Mouse (Mus musculus) Muller cell, postnatal 12 days (primary cell): ENCODE measurements at regions not wholly inside any gene's neighbourhood (a gene's known extent, or its start where the extent isn't known, plus 50 kb on each side); places are given as distances from the start of the nearest gene placed in this dataset.

ENCODE experiments used
- DNase-seq: peaks from one replicate; pipeline ENCODE4 v3.0.0-alpha.2; 2015; ENCODE audit errors: inconsistent ontology term

GRCm38 (mm10) chr9:115680703-115681576 lies 228.3 kb upstream of the Gadl1 start:
- DNase-seq: no peak

DNA sequence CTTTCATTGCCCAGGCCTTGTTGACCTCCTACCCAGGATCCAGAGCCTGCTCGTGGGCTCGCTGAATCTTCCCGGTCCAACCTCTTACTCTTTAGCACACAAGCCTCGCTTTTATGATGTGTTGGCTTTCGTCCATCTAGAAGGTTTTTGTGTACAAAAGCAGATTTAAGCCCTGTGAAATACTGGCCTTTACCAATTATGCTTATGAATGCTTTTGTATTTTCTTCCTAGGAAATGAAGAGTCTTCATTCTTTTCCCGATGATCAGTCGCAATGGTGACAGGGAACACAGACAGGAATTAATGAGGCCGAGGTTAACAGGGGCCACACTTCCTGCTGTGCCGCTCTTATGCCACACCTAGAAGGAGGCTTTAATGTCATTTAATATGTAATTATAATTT lies 227.4 kb upstream of the Gadl1 start:
- peak; percentile 45 for DNase-seq

GRCm38 (mm10) chr9:115683951-115684350 lies 225.3 kb upstream of the Gadl1 start:
- no peak for DNase-seq

DNA sequence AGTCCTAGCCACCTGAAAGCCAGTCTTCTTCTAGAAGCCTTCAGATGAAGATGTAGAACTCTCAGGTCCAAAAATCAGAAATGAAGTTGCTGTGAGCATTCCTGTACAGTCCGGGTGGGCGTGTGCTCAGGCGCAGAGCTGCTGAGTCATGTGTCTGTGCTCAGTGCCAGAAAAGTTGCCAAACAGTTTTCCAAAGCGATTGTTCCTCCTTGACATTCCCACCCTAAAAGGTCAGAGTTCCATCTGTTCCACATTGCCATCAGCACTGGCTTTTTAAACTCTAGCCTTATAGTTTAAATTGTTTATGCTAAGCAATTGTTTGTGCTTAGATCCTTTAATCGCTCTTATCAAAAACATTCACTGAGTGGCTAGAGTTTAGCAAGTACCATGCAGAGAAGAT lies 222.7 kb upstream of the Gadl1 start:
- DNase-seq: no peak

GRCm38 (mm10) chr9:115692837-115693236 lies 216.4 kb upstream of the Gadl1 start:
- no peak for DNase-seq

DNA sequence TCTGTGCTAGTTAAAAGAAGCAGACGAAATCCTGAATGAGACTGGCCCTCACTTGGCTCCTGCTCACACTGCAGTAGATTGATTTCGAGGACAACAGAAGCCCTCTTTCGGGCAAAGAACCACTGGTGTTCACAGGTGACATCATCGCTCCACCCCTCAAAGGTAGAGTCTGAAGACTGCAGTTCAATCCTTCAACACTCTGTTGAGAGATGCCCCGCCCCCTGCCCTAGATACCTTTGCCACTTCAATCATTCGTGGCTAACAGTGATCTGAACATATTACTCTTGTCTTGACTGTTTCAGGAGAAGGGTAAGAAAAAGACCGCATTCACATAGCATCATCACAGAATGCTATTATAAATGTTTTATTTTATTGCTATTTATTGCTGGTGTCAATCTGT lies 205.5 kb upstream of the Gadl1 start:
- DNase-seq: no peak

GRCm38 (mm10) chr9:115704249-115704648 lies 205.0 kb upstream of the Gadl1 start:
- DNase-seq: no peak

DNA sequence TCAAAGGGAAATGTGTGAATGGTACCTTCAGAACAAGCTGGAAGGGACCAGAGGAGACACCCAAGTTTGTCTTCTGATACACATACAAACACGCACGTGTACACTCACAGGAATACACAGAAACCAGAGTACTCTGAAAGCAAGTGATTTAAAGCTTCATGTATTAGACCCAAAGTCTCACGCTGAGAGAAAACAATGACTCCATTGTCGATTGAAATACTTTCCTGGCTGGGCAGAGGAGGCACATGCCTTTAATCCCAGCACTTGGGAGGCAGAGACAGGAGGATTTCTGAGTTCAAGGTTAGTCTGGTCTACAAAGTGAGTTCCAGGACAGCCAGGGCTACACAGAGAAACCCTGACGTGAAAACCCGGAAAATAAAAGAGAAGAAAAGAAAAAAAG lies 203.5 kb upstream of the Gadl1 start:
- no peak for DNase-seq

GRCm38 (mm10) chr9:115708199-115708934 lies 200.9 kb upstream of the Gadl1 start:
- DNase-seq: peak; percentile 46

GRCm38 (mm10) chr9:115710039-115710739 lies 199.1 kb upstream of the Gadl1 start:
- DNase-seq: peak; percentile 69

DNA sequence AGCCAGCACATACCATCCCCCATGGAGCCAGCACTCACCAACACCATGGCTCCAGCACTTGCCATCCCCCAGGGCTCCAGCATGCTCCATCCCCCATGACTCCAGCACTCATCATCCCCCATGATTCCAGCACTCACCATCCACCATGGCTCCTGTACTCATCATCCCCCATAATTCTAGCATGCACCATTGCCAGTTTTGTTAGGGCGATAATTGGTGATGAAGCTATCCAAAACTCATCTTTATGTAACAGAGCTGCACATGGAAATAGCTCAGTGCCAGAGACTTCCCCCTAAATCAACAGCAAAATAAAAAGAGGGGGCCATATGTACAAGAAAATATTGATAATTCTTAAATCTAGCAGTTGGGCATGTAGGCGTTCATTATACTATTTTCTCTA lies 188.9 kb upstream of the Gadl1 start:
- DNase-seq: no peak

- no peak for DNase-seq
Observed at GRCm38 (mm10) chr9:115720841-115721240, 188.4 kb upstream of the Gadl1 start.

- DNase-seq: no peak
Observed at GRCm38 (mm10) chr9:115724063-115724462, 185.2 kb upstream of the Gadl1 start.

DNA sequence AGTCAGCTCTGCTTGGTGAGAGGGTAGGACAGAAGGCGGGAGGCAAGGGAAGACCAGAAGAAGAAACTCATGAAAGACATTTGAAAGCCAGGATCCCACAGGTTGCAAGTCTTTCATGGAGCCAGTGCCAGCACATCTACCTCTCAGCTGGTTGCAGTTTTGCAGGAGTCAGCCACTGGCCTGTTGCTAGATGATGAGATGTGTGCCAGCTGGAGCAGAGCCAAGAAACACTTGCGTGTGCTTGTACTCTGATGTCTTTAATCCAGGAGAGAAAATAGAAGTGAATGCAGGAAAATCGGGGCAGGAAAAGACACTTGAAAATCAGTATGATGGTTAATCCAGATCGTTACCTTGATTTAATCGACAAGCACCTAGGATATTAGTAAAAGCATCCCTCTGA lies 181.9 kb upstream of the Gadl1 start:
- peak; percentile 9 for DNase-seq

GRCm38 (mm10) chr9:115731557-115731956 lies 177.7 kb upstream of the Gadl1 start:
- no peak for DNase-seq

- no peak for DNase-seq
Observed at GRCm38 (mm10) chr9:115733104-115733503, 176.2 kb upstream of the Gadl1 start.

GRCm38 (mm10) chr9:115739984-115740383 lies 169.3 kb upstream of the Gadl1 start:
- DNase-seq: no peak

GRCm38 (mm10) chr9:115746436-115746835 lies 162.8 kb upstream of the Gadl1 start:
- no peak for DNase-seq

DNA sequence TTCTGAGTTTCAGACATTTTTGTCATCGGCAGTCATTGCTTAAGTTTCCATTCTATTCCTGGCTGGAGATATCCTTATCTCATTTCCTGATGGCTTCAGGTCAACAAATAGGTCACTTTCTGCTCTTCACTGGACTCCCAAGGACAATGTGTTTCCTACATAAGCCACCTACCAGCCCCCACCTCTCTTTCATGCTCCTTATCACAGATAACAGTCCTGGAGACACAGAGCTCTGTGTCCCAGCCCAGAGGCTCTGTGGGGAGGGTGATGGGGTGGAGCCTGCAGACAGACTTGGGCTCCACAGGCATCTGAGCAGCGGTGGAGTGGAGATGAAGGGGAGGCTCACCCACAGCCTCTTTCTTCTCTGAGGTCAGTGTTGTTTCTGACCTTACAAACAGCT lies 148.8 kb upstream of the Gadl1 start:
- no peak for DNase-seq

GRCm38 (mm10) chr9:115764136-115764535 lies 145.1 kb upstream of the Gadl1 start:
- DNase-seq: no peak

- peak; percentile 6 for DNase-seq
Observed at GRCm38 (mm10) chr9:115766471-115766870, 142.8 kb upstream of the Gadl1 start.

DNA sequence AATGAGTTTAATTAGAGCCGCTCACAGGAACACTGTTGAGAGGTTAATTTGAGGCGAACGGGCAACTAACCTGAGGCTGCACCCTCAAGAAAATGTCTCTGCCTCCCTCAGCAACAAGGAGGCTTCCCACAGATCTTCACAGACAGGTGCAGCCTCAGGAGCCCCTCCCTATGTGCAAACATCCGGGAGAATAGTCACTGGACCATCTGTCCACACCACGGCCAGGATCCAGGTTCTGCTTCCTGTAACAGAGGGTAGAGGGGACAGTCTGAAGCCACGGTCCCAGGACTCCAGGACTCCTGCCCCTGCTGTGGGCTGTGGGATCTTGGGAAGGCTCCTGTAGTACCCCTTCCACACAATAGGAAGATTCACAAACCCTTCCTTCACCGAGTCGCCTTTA lies 134.1 kb upstream of the Gadl1 start:
- DNase-seq: no peak
